Mouse (Mus musculus) liver, postnatal 0 days (tissue): ENCODE results near the gene Rd3l. TPM values are rescaled to one million over a fixed set of nuclear protein-coding genes. Genes with fewer than 3 reads are reported as not detected.
"Not testable (repeated sequence)": the region's sequence is repeated elsewhere in the genome, so short reads cannot be mapped to it uniquely, and the experiment has no call there.

Source experiments
- ATAC-seq: fragments of 200-750 bp; cut with Nextera tagmentation; 2 replicates; pipeline ENCODE4 v1.8.0; 2017; ENCODE audit warnings: mild to moderate bottlenecking, moderate library complexity
- DNase-seq: peaks from one replicate; pipeline ENCODE4 v3.0.0-alpha.2; 2016
- H3K27ac ChIP-seq: fragments of 300-500 bp; sonication (generic); 2 replicates; pipeline ENCODE4 v1.5.1; 2014; ENCODE audit warnings: antibody characterized with exemption, moderate library complexity, mild to moderate bottlenecking, low read depth
- H3K27me3 ChIP-seq: fragments of 300-500 bp; sonication (generic); 2 replicates; pipeline ENCODE4 v1.6.1; 2014; ENCODE audit warnings: low read length, control low read depth, mixed read lengths; ENCODE audit not compliant: insufficient read depth
- H3K36me3 ChIP-seq: fragments of 300-500 bp; sonication (generic); replicated peaks from 2 replicates; pipeline ENCODE4 v1.6.1; 2014; ENCODE audit warnings: mild to moderate bottlenecking, control low read depth, low read length, moderate library complexity, mixed read lengths; ENCODE audit not compliant: insufficient read depth
- H3K4me1 ChIP-seq: fragments of 300-500 bp; sonication (generic); 2 replicates; pipeline ENCODE4 v1.6.1; 2014; ENCODE audit warnings: antibody characterized with exemption, mild to moderate bottlenecking, control low read depth; ENCODE audit not compliant: insufficient read depth
- H3K4me2 ChIP-seq: fragments of 300-500 bp; sonication (generic); 2 replicates; pipeline ENCODE4 v1.6.1; 2014; ENCODE audit warnings: low read depth, mild to moderate bottlenecking, low read length, moderate library complexity, mixed read lengths
- H3K4me3 ChIP-seq: fragments of 300-500 bp; sonication (generic); 2 replicates; pipeline ENCODE4 v1.5.1; 2014; ENCODE audit warnings: low read depth, low read length
- H3K9ac ChIP-seq: fragments of 300-500 bp; sonication (generic); replicated peaks from 2 replicates; pipeline ENCODE4 v1.6.1; 2014; ENCODE audit warnings: mild to moderate bottlenecking, moderate library complexity
- H3K9me3 ChIP-seq: fragments of 300-500 bp; sonication (generic); 2 replicates; pipeline ENCODE4 v1.6.1; 2016; ENCODE audit warnings: mild to moderate bottlenecking, control low read depth, low read length, mixed read lengths
- CTCF ChIP-seq: sonication (generic); IDR thresholded peaks from 2 replicates; pipeline ENCODE4 v1.5.1; 2016; ENCODE audit warnings: antibody characterized with exemption, low read depth
- EP300 ChIP-seq: IDR thresholded peaks from 2 replicates; pipeline ENCODE4 v1.6.1; 2016; ENCODE audit warnings: antibody characterized with exemption, low read depth, mild to moderate bottlenecking
- WGBS: fragments of 180-500 bp; shearing (Covaris S2); extraction: QIAGEN DNeasy Blood & Tissue Kit; methylation state at CpG from one replicate; pipeline ENCODE4 v1.1.7; 2014; ENCODE audit not compliant: insufficient replicate concordance; 5-methylcytosine and 5-hydroxymethylcytosine counted together
- polyA plus RNA-seq: library from polyadenylated mRNA; unstranded; fragments of >200 nt; fragmentation: Nextera tagmentation; extraction: Ambion mirVana; gene quantifications from 2 replicates; pipeline ENCODE4 v1.2.1, GENCODE M21; 2015

The Rd3l gene
- polyA plus RNA-seq, 1 experiment from 2014 or later, result not detected

- Histone ChIP-seq H3K9ac (no peak overlapping the region), H3K4me1 (peaks cover 14% of the 10 kb centered on the region), H3K4me2 (no peak overlapping the region), H3K27me3 (no peaks in the 10 kb centered on the region), H3K4me3 (no peak overlapping the region), H3K27ac (no peak overlapping the region), H3K36me3 (peaks cover 19% of the 10 kb centered on the region), H3K9me3 (no peaks in the 10 kb centered on the region)
- TF ChIP-seq EP300, result no peak
- no peak for TF ChIP-seq CTCF
- DNase-seq (peak; percentile 37), ATAC-seq (peak; percentile 64)
- WGBS, result 69% methylated on average over 5 of the region's 5 CpGs
Measured at GRCm38 (mm10) chr12:111956173-111956572, 24.9 kb downstream of the Rd3l start.

GRCm38 (mm10) chr12:111951701-111952100, 29.4 kb downstream of the Rd3l start:
- WGBS, result 52% methylated on average over 5 of the region's 5 CpGs
- Histone ChIP-seq H3K4me2 (no peak overlapping the region), H3K9ac (no peak overlapping the region), H3K36me3 (no peaks in the 10 kb centered on the region), H3K9me3 (no peaks in the 10 kb centered on the region), H3K4me1 (peaks cover 15% of the 10 kb centered on the region), H3K27me3 (no peaks in the 10 kb centered on the region), H3K27ac (no peak overlapping the region), H3K4me3 (no peak overlapping the region)
- DNase-seq (no peak), ATAC-seq (peak; percentile 42)
- TF ChIP-seq EP300 (no peak), CTCF (no peak)

GRCm38 (mm10) chr12:111950486-111950885, 30.6 kb downstream of the Rd3l start:
- WGBS, result 62% methylated on average over 5 of the region's 5 CpGs
- no peak for TF ChIP-seq CTCF
- Histone ChIP-seq H3K4me3 (no peak overlapping the region), H3K27ac (no peak overlapping the region), H3K9me3 (no peaks in the 10 kb centered on the region), H3K4me1 (peaks cover 19% of the 10 kb centered on the region), H3K36me3 (no peaks in the 10 kb centered on the region), H3K9ac (no peak overlapping the region), H3K27me3 (no peaks in the 10 kb centered on the region), H3K4me2 (no peak overlapping the region)
- ATAC-seq, result no peak
- no peak for DNase-seq

DNA sequence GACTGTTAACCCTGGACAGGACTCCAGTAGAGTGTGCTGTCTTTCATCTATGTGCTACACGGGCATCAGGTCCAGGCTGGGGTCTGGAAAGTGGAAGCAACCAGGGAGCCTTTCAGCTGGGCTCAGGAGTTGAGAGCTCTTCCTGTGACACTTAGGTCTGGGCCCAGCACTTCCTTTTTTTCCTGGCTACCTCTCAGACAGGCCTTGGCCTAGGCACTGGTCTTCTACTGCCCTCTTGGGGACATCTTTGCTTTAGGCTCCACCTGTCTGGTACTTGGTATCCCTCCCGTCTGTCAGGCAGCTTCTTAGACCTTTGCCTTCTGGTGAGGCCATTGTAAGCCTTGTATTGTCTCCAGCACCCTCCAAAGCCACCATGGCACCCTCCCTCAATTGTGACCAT, 34.4 kb downstream of the Rd3l start:
- ATAC-seq (peak; percentile 16; the same call in 1 of the 2 replicates), DNase-seq (peak; percentile 68)
- TF ChIP-seq EP300, result no peak
- peak; percentile 88 for TF ChIP-seq CTCF
- H3K27me3 ChIP-seq, result no peaks in the 10 kb centered on the region
- no peak overlapping the region for H3K9ac ChIP-seq
- H3K27ac ChIP-seq, result peak overlapping the region; percentile 55
- no peaks in the 10 kb centered on the region for H3K36me3 ChIP-seq
- H3K9me3 ChIP-seq, result no peaks in the 10 kb centered on the region
- 20% methylated on average over 2 of the region's 2 CpGs for WGBS
- H3K4me3 ChIP-seq, result no peak overlapping the region
- H3K4me1 ChIP-seq, result peaks cover 36% of the 10 kb centered on the region
- H3K4me2 ChIP-seq, result no peak overlapping the region

GRCm38 (mm10) chr12:111945765-111946655, 35.1 kb downstream of the Rd3l start:
- H3K27me3 ChIP-seq, H3K9me3 ChIP-seq, H3K4me3 ChIP-seq, DNase-seq, H3K36me3 ChIP-seq, H3K4me2 ChIP-seq: not testable (repeated sequence)
- peak overlapping the region; percentile 88 for H3K27ac ChIP-seq
- ATAC-seq, result peak; percentile 63
- 17% methylated on average over 8 of the region's 15 CpGs for WGBS
- H3K9ac ChIP-seq, result peak overlapping the region; percentile 55; the same call in 1 of the 2 replicates
- peaks cover 32% of the 10 kb centered on the region for H3K4me1 ChIP-seq

DNA sequence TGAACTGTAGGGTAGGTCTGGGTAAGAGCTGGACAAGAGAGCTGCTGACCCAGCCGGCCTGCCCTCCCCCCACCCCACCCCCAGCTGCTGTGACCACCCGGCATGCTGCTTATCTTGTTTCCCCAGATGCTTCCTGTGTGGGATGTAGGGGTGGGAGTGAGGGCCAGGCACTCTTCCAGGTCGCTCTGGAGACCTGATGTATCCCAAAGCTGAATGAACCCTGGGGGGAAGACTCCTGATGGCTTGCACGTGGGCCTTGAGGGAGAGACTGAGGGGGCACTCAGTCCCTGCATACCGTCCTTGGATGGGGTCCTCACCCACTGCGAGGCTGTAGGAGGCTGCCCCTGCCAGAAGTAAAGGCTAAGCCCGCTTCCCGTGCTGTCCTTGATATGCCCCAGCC, 36.0 kb downstream of the Rd3l start:
- Histone ChIP-seq H3K27ac (peak overlapping the region; percentile 88), H3K4me1 (peaks cover 28% of the 10 kb centered on the region), H3K9me3 (no peaks in the 10 kb centered on the region), H3K4me2 (peak overlapping the region; percentile 44), H3K9ac (peak overlapping the region; percentile 55), H3K4me3 (no peak overlapping the region), H3K36me3 (no peaks in the 10 kb centered on the region), H3K27me3 (no peaks in the 10 kb centered on the region)
- 13% methylated on average over 8 of the region's 8 CpGs for WGBS
- DNase-seq, result peak; percentile 49
- TF ChIP-seq EP300 (peak; percentile 65; the same call in 1 of the 2 replicates), CTCF (no peak)
- peak; percentile 24 for ATAC-seq

- not testable (repeated sequence) for H3K9me3 ChIP-seq
Measured at GRCm38 (mm10) chr12:111944065-111944987, 36.8 kb downstream of the Rd3l start.

More at GRCm38 (mm10) chr12:111944065-111944987, 36.8 kb downstream of the Rd3l start:
- H3K36me3 ChIP-seq, H3K27me3 ChIP-seq: not testable (repeated sequence)
- Histone ChIP-seq H3K4me2 (peak overlapping the region; percentile 58), H3K27ac (peak overlapping the region; percentile 88), H3K4me1 (peaks cover 28% of the 10 kb centered on the region), H3K4me3 (peak overlapping the region; percentile 29; the same call in 1 of the 2 replicates), H3K9ac (peak overlapping the region; percentile 55; the same call in 1 of the 2 replicates)
- 17% methylated on average over 15 of the region's 20 CpGs for WGBS
- DNase-seq (peak; percentile 49), ATAC-seq (peak; percentile 74)
